Mouse (Mus musculus): Measurements from ENCODE around the gene Gpank1. TPM values are rescaled to one million over a fixed set of nuclear protein-coding genes. Genes with fewer than 3 reads are reported as not detected.

Gpank1 gene
- total and polyA plus RNA-seq, 2 experiments from 2014 or later, result 14.1 to 18.1 TPM

DNA sequence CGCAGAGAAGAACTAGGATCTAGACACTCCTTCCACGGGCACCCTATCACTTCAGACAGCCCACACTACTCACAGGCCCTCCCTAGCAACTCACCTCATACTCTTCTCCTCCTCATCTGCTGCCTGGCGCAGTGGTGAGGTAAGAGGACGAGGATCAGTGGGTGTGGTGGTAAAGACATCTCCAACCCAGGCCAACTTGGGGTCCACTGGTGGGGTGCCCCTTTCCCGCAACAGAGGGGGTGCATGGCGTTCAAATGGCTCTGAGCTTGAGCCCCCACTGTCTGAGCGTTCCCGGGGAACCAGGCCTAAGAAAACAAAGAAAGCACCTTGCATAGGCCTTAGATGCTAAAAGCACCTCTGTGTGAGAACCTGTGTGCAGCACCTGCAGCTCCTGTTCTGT lies 36.0 kb downstream of the Gpank1 start:
- H3K4me1 ChIP-seq (ENCODE audit: insufficient read depth, low read length), result no peaks in the 10 kb centered on the region
- no peak overlapping the region for H3K27ac ChIP-seq
- H3K9ac ChIP-seq (replicated peaks; ENCODE audit: low read length), result no peak overlapping the region
- no peak overlapping the region for H3K4me2 ChIP-seq (ENCODE audit: low read depth, low read length)
- TF ChIP-seq CTCF (IDR thresholded peaks at IDR 0.05; ENCODE audit: low read depth), result no peak
- peaks cover 99% of the 10 kb centered on the region for H3K36me3 ChIP-seq (ENCODE audit: insufficient read depth, low read length)
- WGBS, result 90% methylated on average over 8 of the region's 8 CpGs
- no peak overlapping the region for H3K4me3 ChIP-seq (ENCODE audit: low read length)
- DNase-seq (ENCODE audit: low spot score) (no peak), ATAC-seq (no peak)
- H3K9me3 ChIP-seq (ENCODE audit: low read length), result no peaks in the 10 kb centered on the region
- no peaks in the 10 kb centered on the region for H3K27me3 ChIP-seq (ENCODE audit: insufficient read depth, low read length)

DNA sequence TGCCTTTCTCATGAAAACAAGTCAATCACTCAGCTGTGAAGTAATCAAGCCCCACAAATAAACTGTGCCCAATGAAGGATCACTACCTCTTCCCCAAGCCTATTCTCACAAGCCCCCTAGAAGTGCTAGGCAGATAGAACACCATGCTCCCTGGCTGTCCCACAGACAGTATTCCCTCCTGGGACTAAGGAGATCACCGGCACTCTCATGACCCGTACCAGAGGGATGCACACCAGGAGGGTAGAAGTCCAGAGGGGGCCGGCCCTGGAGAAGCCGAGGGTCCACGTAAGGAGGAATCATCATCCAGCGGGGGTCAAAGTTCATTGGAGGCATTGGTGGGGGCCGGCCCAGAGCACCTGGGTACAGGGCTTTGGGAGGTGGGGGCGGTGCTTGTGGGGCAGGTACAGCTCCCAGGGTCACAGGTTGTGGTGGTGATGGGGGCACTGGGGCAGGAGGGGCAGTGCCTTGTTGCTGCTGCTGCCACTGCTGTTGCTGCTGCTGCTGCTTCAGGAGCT lies 36.5 kb downstream of the Gpank1 start:
- ATAC-seq (no peak), DNase-seq (ENCODE audit: low spot score) (no peak)
- no peak overlapping the region for H3K27ac ChIP-seq
- H3K27me3 ChIP-seq (ENCODE audit: insufficient read depth, low read length), result no peaks in the 10 kb centered on the region
- H3K4me1 ChIP-seq (ENCODE audit: insufficient read depth, low read length), result 0 out of 2 replicates have a peak, but pooled peaks cover 3% of the 10 kb centered on the region
- H3K4me2 ChIP-seq (ENCODE audit: low read depth, low read length), result no peak overlapping the region
- 89% methylated on average over 8 of the region's 8 CpGs for WGBS
- H3K4me3 ChIP-seq (ENCODE audit: low read length), result no peak overlapping the region
- TF ChIP-seq CTCF (IDR thresholded peaks at IDR 0.05; ENCODE audit: low read depth), result no peak
- H3K9me3 ChIP-seq (ENCODE audit: low read length), result no peaks in the 10 kb centered on the region
- H3K36me3 ChIP-seq (ENCODE audit: insufficient read depth, low read length), result peaks cover 94% of the 10 kb centered on the region
- H3K9ac ChIP-seq (replicated peaks; ENCODE audit: low read length), result no peak overlapping the region

- WGBS, result 95% methylated on average over 16 of the region's 16 CpGs
- ATAC-seq, result no peak
- no peak for DNase-seq (ENCODE audit: low spot score)
- Histone ChIP-seq H3K4me2 (ENCODE audit: low read depth, low read length) (no peak overlapping the region), H3K9ac (replicated peaks; ENCODE audit: low read length) (no peak overlapping the region), H3K36me3 (ENCODE audit: insufficient read depth, low read length) (peaks cover 81% of the 10 kb centered on the region), H3K27ac (no peak overlapping the region), H3K4me3 (ENCODE audit: low read length) (no peak overlapping the region), H3K27me3 (ENCODE audit: insufficient read depth, low read length) (no peaks in the 10 kb centered on the region), H3K4me1 (ENCODE audit: insufficient read depth, low read length) (0 out of 2 replicates have a peak, but pooled peaks cover 3% of the 10 kb centered on the region), H3K9me3 (ENCODE audit: low read length) (no peaks in the 10 kb centered on the region)
- no peak for TF ChIP-seq CTCF (IDR thresholded peaks at IDR 0.05; ENCODE audit: low read depth)
Observed at GRCm38 (mm10) chr17:35158850-35159593, 37.8 kb downstream of the Gpank1 start.

DNA sequence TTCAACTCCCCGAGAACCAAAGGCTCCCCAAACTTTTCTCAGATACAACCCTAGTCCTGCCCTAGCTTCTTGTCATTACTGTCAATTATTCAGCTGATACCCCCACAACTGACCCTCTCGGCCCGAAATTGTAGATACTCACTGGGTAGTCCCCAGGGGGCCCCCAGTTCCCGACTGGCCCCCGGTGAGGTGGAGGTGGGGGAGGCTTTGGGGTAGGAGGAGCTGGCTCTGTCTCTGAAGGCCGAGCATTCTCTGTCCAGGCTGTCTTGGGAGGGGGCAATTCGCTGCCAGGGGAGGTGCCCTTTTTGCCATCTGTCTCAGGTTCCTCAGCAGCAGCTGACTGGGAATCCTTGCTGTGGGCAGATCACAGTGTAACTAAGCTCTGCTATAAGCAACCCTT lies 38.4 kb downstream of the Gpank1 start:
- H3K9me3 ChIP-seq (ENCODE audit: low read length), result no peaks in the 10 kb centered on the region
- WGBS, result 82% methylated on average over 7 of the region's 7 CpGs
- H3K4me3 ChIP-seq (ENCODE audit: low read length), result no peak overlapping the region
- DNase-seq (ENCODE audit: low spot score), result no peak
- H3K27me3 ChIP-seq (ENCODE audit: insufficient read depth, low read length), result no peaks in the 10 kb centered on the region
- no peak overlapping the region for H3K9ac ChIP-seq (replicated peaks; ENCODE audit: low read length)
- 0 out of 2 replicates have a peak, but pooled peaks cover 3% of the 10 kb centered on the region for H3K4me1 ChIP-seq (ENCODE audit: insufficient read depth, low read length)
- no peak overlapping the region for H3K4me2 ChIP-seq (ENCODE audit: low read depth, low read length)
- no peak overlapping the region for H3K27ac ChIP-seq
- H3K36me3 ChIP-seq (ENCODE audit: insufficient read depth, low read length), result peaks cover 75% of the 10 kb centered on the region
- ATAC-seq, result no peak
- no peak for TF ChIP-seq CTCF (IDR thresholded peaks at IDR 0.05; ENCODE audit: low read depth)

- TF ChIP-seq CTCF (IDR thresholded peaks at IDR 0.05; ENCODE audit: low read depth), result no peak
- no peak overlapping the region for H3K4me2 ChIP-seq (ENCODE audit: low read depth, low read length)
- no peak overlapping the region for H3K4me3 ChIP-seq (ENCODE audit: low read length)
- no peaks in the 10 kb centered on the region for H3K27me3 ChIP-seq (ENCODE audit: insufficient read depth, low read length)
- ATAC-seq (no peak), DNase-seq (ENCODE audit: low spot score) (no peak)
- H3K4me1 ChIP-seq (ENCODE audit: insufficient read depth, low read length), result peaks cover 11% of the 10 kb centered on the region; the same call in 1 of the 2 replicates
- H3K27ac ChIP-seq, result no peak overlapping the region
- 0 out of 2 replicates have a peak overlapping the region, but pooled peaks have one; percentile 14 for H3K9ac ChIP-seq (replicated peaks; ENCODE audit: low read length)
- whole genome bisulfite sequencing, result 88% methylated on average over 11 of the region's 11 CpGs
- no peaks in the 10 kb centered on the region for H3K9me3 ChIP-seq (ENCODE audit: low read length)
- H3K36me3 ChIP-seq (ENCODE audit: insufficient read depth, low read length), result peaks cover 57% of the 10 kb centered on the region
Observed at GRCm38 (mm10) chr17:35161421-35161820, 40.2 kb downstream of the Gpank1 start.

- H3K27me3 ChIP-seq (ENCODE audit: insufficient read depth, low read length), result no peaks in the 10 kb centered on the region
- DNase-seq (ENCODE audit: low spot score) (no peak), ATAC-seq (no peak)
- peaks cover 11% of the 10 kb centered on the region; the same call in 1 of the 2 replicates for H3K4me1 ChIP-seq (ENCODE audit: insufficient read depth, low read length)
- no peak for TF ChIP-seq CTCF (IDR thresholded peaks at IDR 0.05; ENCODE audit: low read depth)
- peaks cover 50% of the 10 kb centered on the region for H3K36me3 ChIP-seq (ENCODE audit: insufficient read depth, low read length)
- no peak overlapping the region for H3K27ac ChIP-seq
- 62% methylated on average over 14 of the region's 14 CpGs for WGBS
- H3K9me3 ChIP-seq (ENCODE audit: low read length), result no peaks in the 10 kb centered on the region
- H3K9ac ChIP-seq (replicated peaks; ENCODE audit: low read length), result peak overlapping the region; percentile 14; the same call in 1 of the 2 replicates
- H3K4me2 ChIP-seq (ENCODE audit: low read depth, low read length), result peak overlapping the region; percentile 63
- H3K4me3 ChIP-seq (ENCODE audit: low read length), result peak overlapping the region; percentile 100; the same call in 1 of the 2 replicates
Observed at GRCm38 (mm10) chr17:35162121-35162520, 40.9 kb downstream of the Gpank1 start.

DNA sequence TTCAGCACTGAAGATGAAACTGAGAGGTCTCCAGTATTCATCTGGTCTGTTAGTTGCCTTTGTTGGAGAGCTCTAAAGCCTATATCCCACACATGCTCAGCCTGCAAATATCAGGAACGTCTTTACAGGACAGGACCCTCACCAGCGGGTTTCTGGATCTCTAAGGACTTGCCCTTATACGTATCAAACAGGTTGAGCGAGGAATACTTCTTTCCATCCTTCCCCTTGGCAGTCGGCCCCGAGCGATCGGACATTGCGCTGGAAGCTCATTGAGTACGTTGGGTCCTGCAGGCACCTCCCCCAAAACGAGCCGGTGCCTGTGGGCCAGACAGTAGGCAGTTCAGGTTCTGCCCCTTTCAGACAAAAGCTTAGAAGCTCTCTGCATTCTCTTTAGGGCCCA lies 41.5 kb downstream of the Gpank1 start:
- Histone ChIP-seq H3K27ac (peak overlapping the region; percentile 99; the same call in 1 of the 2 replicates), H3K4me2 (ENCODE audit: low read depth, low read length) (peak overlapping the region; percentile 63), H3K27me3 (ENCODE audit: insufficient read depth, low read length) (no peaks in the 10 kb centered on the region), H3K4me1 (ENCODE audit: insufficient read depth, low read length) (peaks cover 11% of the 10 kb centered on the region; the same call in 1 of the 2 replicates), H3K9ac (replicated peaks; ENCODE audit: low read length) (peak overlapping the region; percentile 100), H3K9me3 (ENCODE audit: low read length) (no peaks in the 10 kb centered on the region), H3K36me3 (ENCODE audit: insufficient read depth, low read length) (peaks cover 44% of the 10 kb centered on the region), H3K4me3 (ENCODE audit: low read length) (peak overlapping the region; percentile 100)
- ATAC-seq (no peak), DNase-seq (ENCODE audit: low spot score) (no peak)
- no peak for TF ChIP-seq CTCF (IDR thresholded peaks at IDR 0.05; ENCODE audit: low read depth)
- 26% methylated on average over 12 of the region's 12 CpGs for WGBS
